Mouse (Mus musculus): ENCODE measurements around the gene Gm6793.

The Gm6793 gene

GRCm38 (mm10) chr8:112014936-112015335, at the start of gene Gm6793:
TSS of gene Gm6793 (minus strand) at chr8:112015036.
- DNase-seq (ENCODE audit: low read depth), result no peak

- DNase-seq (ENCODE audit: low read depth), result peak; percentile 75
Measured at GRCm38 (mm10) chr8:112061372-112061771, 46.5 kb upstream of the Gm6793 start.

GRCm38 (mm10) chr8:112054456-112054855, 39.6 kb upstream of the Gm6793 start:
- no peak for DNase-seq (ENCODE audit: low read depth)

- DNase-seq (ENCODE audit: low read depth), result no peak
Measured at GRCm38 (mm10) chr8:112051537-112051936, 36.7 kb upstream of the Gm6793 start.

- no peak for DNase-seq (ENCODE audit: low read depth)
Measured at GRCm38 (mm10) chr8:112049984-112050383, 35.1 kb upstream of the Gm6793 start.

- no peak for DNase-seq (ENCODE audit: low read depth)
Measured at GRCm38 (mm10) chr8:112048293-112048692, 33.5 kb upstream of the Gm6793 start.

- DNase-seq (ENCODE audit: low read depth), result peak; percentile 80
Measured at GRCm38 (mm10) chr8:112045896-112046295, 31.1 kb upstream of the Gm6793 start.

- peak; percentile 15 for DNase-seq (ENCODE audit: low read depth)
Measured at GRCm38 (mm10) chr8:112045182-112045581, 30.3 kb upstream of the Gm6793 start.

GRCm38 (mm10) chr8:112037521-112037920, 22.7 kb upstream of the Gm6793 start:
- DNase-seq (ENCODE audit: low read depth), result no peak

GRCm38 (mm10) chr8:112034603-112035002, 19.8 kb upstream of the Gm6793 start:
- DNase-seq (ENCODE audit: low read depth), result peak; percentile 81

GRCm38 (mm10) chr8:112033071-112033470, 18.2 kb upstream of the Gm6793 start:
- no peak for DNase-seq (ENCODE audit: low read depth)

- DNase-seq (ENCODE audit: low read depth), result no peak
Measured at GRCm38 (mm10) chr8:112030663-112031062, 15.8 kb upstream of the Gm6793 start.

- peak; percentile 17 for DNase-seq (ENCODE audit: low read depth)
Measured at GRCm38 (mm10) chr8:112029455-112029854, 14.6 kb upstream of the Gm6793 start.

GRCm38 (mm10) chr8:112011816-112012242, 3.0 kb downstream of the Gm6793 start:
- DNase-seq (ENCODE audit: low read depth), result no peak

- peak; percentile 94 for DNase-seq (ENCODE audit: low read depth)
Measured at GRCm38 (mm10) chr8:112010997-112011815, 3.6 kb downstream of the Gm6793 start, which contains the start of the genes Kars and Terf2ip. TSS of gene Kars (minus strand) at chr8:112011323. TSS of gene Terf2ip (plus strand) at chr8:112011398.

- no peak for DNase-seq (ENCODE audit: low read depth)
Measured at GRCm38 (mm10) chr8:112009558-112009957, 5.3 kb downstream of the Gm6793 start.

GRCm38 (mm10) chr8:112007669-112008068, 7.2 kb downstream of the Gm6793 start:
- no peak for DNase-seq (ENCODE audit: low read depth)

GRCm38 (mm10) chr8:112005601-112006000, 9.2 kb downstream of the Gm6793 start:
- DNase-seq (ENCODE audit: low read depth), result no peak

- no peak for DNase-seq (ENCODE audit: low read depth)
Measured at GRCm38 (mm10) chr8:112004754-112005153, 10.1 kb downstream of the Gm6793 start.

GRCm38 (mm10) chr8:111992703-111993039, 22.2 kb downstream of the Gm6793 start:
- DNase-seq (ENCODE audit: low read depth), result no peak

- DNase-seq (ENCODE audit: low read depth), result peak; percentile 88
Measured at GRCm38 (mm10) chr8:111992013-111992702, 22.7 kb downstream of the Gm6793 start, which contains the start of gene Adat1. TSS of gene Adat1 (minus strand) at chr8:111992302.

- no peak for DNase-seq (ENCODE audit: low read depth)
Measured at GRCm38 (mm10) chr8:111991278-111991677, 23.6 kb downstream of the Gm6793 start.

- peak; percentile 85 for DNase-seq (ENCODE audit: low read depth)
Measured at GRCm38 (mm10) chr8:111989911-111990310, 24.9 kb downstream of the Gm6793 start.
